Mouse (Mus musculus): Measurements from ENCODE around the gene Aars. TPM values are rescaled to one million over a fixed set of nuclear protein-coding genes. Genes with fewer than 3 reads are reported as not detected.
"Not testable (repeated sequence)": the region's sequence is repeated elsewhere in the genome, so short reads cannot be mapped to it uniquely, and the experiment has no call there.

Gene Aars
- polyA plus RNA-seq, 1 experiment from 2014 or later = 54.1 TPM

GRCm38 (mm10) chr8:111056691-111057293 lies 23.8 kb downstream of the Aars start:
- peaks cover 36% of the 10 kb centered on the region for H3K36me3 ChIP-seq
- peaks cover 32% of the 10 kb centered on the region for H3K4me1 ChIP-seq (replicated peaks)
- no peaks in the 10 kb centered on the region for H3K27me3 ChIP-seq (replicated peaks)
- WGBS = under 1% methylated on average over 63 of the region's 63 CpGs
- H3K4me3 ChIP-seq (replicated peaks) = peak overlapping the region; percentile 97
- H3K9ac ChIP-seq = peak overlapping the region; percentile 92
- no peaks in the 10 kb centered on the region for H3K9me3 ChIP-seq
- ATAC-seq = peak; percentile 74
- peak overlapping the region; percentile 89 for H3K27ac ChIP-seq
- H3K4me2 ChIP-seq (replicated peaks) = peak overlapping the region; percentile 84

GRCm38 (mm10) chr8:111058946-111059572 lies 26.1 kb downstream of the Aars start:
- Histone ChIP-seq H3K27ac (0 out of 2 replicates have a peak overlapping the region, but pooled peaks have one; percentile 3), H3K4me3 (replicated peaks) (no peak overlapping the region), H3K9me3 (no peaks in the 10 kb centered on the region), H3K9ac (no peak overlapping the region), H3K36me3 (peaks cover 13% of the 10 kb centered on the region), H3K4me2 (replicated peaks) (no peak overlapping the region), H3K27me3 (replicated peaks) (no peaks in the 10 kb centered on the region), H3K4me1 (replicated peaks) (peaks cover 32% of the 10 kb centered on the region)
- ATAC-seq = no peak
- 54% methylated on average over 2 of the region's 2 CpGs for WGBS

GRCm38 (mm10) chr8:111061688-111062071 lies 28.7 kb downstream of the Aars start:
- Histone ChIP-seq H3K4me2 (replicated peaks) (peak overlapping the region; percentile 90), H3K36me3 (no peaks in the 10 kb centered on the region), H3K4me3 (replicated peaks) (peak overlapping the region; percentile 54), H3K9ac (peak overlapping the region; percentile 38), H3K27ac (no peak overlapping the region), H3K4me1 (replicated peaks) (peaks cover 32% of the 10 kb centered on the region), H3K27me3 (replicated peaks) (no peaks in the 10 kb centered on the region), H3K9me3 (no peaks in the 10 kb centered on the region)
- 2% methylated on average over 14 of the region's 14 CpGs for WGBS
- ATAC-seq = peak; percentile 18; the same call in 1 of the 2 replicates

- no peaks in the 10 kb centered on the region for H3K27me3 ChIP-seq (replicated peaks)
- peak overlapping the region; percentile 54 for H3K4me3 ChIP-seq (replicated peaks)
- H3K4me2 ChIP-seq (replicated peaks) = peak overlapping the region; percentile 90
- H3K9me3 ChIP-seq = no peaks in the 10 kb centered on the region
- H3K27ac ChIP-seq = no peak overlapping the region; the same call in 1 of the 2 replicates
- no peaks in the 10 kb centered on the region for H3K36me3 ChIP-seq
- WGBS = under 1% methylated on average over 27 of the region's 27 CpGs
- H3K4me1 ChIP-seq (replicated peaks) = peaks cover 27% of the 10 kb centered on the region
- ATAC-seq = peak; percentile 87
- peak overlapping the region; percentile 38 for H3K9ac ChIP-seq
Observed at GRCm38 (mm10) chr8:111062072-111062757, 29.3 kb downstream of the Aars start.

- peak overlapping the region; percentile 90 for H3K4me2 ChIP-seq (replicated peaks)
- no peaks in the 10 kb centered on the region for H3K27me3 ChIP-seq (replicated peaks)
- no peaks in the 10 kb centered on the region for H3K9me3 ChIP-seq
- H3K27ac ChIP-seq = no peak overlapping the region
- H3K4me3 ChIP-seq (replicated peaks) = no peak overlapping the region
- H3K4me1 ChIP-seq (replicated peaks) = peaks cover 21% of the 10 kb centered on the region
- no peaks in the 10 kb centered on the region for H3K36me3 ChIP-seq
- H3K9ac ChIP-seq = no peak overlapping the region
- WGBS = 57% methylated on average over 2 of the region's 2 CpGs
- ATAC-seq = no peak
Observed at GRCm38 (mm10) chr8:111062893-111063292, 29.9 kb downstream of the Aars start.

- Histone ChIP-seq H3K9ac (no peak overlapping the region), H3K36me3 (no peaks in the 10 kb centered on the region), H3K9me3 (no peaks in the 10 kb centered on the region), H3K27me3 (replicated peaks) (no peaks in the 10 kb centered on the region), H3K4me2 (replicated peaks) (no peak overlapping the region), H3K27ac (no peak overlapping the region), H3K4me3 (replicated peaks) (no peak overlapping the region), H3K4me1 (replicated peaks) (peaks cover 1% of the 10 kb centered on the region)
- WGBS = 61% methylated on average over 4 of the region's 4 CpGs
- no peak for ATAC-seq
Observed at GRCm38 (mm10) chr8:111066308-111066707, 33.4 kb downstream of the Aars start.

GRCm38 (mm10) chr8:111067439-111067838 lies 34.5 kb downstream of the Aars start:
- WGBS = 34% methylated on average over 10 of the region's 10 CpGs
- H3K36me3 ChIP-seq = no peaks in the 10 kb centered on the region
- no peaks in the 10 kb centered on the region for H3K4me1 ChIP-seq (replicated peaks)
- H3K4me3 ChIP-seq (replicated peaks) = no peak overlapping the region
- H3K9me3 ChIP-seq = no peaks in the 10 kb centered on the region
- no peak overlapping the region for H3K4me2 ChIP-seq (replicated peaks)
- no peak for ATAC-seq
- H3K9ac ChIP-seq = no peak overlapping the region
- H3K27ac ChIP-seq = no peak overlapping the region
- no peaks in the 10 kb centered on the region for H3K27me3 ChIP-seq (replicated peaks)

GRCm38 (mm10) chr8:111068660-111069059 lies 35.7 kb downstream of the Aars start:
- H3K9ac ChIP-seq; H3K4me2 ChIP-seq (replicated peaks): not testable (repeated sequence)

GRCm38 (mm10) chr8:111075926-111076325 lies 43.0 kb downstream of the Aars start:
- no peak for ATAC-seq
- Histone ChIP-seq H3K9me3 (no peaks in the 10 kb centered on the region), H3K27me3 (replicated peaks) (no peaks in the 10 kb centered on the region), H3K27ac (no peak overlapping the region), H3K9ac (no peak overlapping the region), H3K4me1 (replicated peaks) (0 out of 2 replicates have a peak, but pooled peaks cover 3% of the 10 kb centered on the region), H3K4me2 (replicated peaks) (no peak overlapping the region), H3K36me3 (no peaks in the 10 kb centered on the region), H3K4me3 (replicated peaks) (no peak overlapping the region)
- WGBS = 77% methylated on average over 3 of the region's 3 CpGs

More at GRCm38 (mm10) chr8:111068660-111069059, 35.7 kb downstream of the Aars start:
- not testable (repeated sequence) for H3K9me3 ChIP-seq; ATAC-seq; H3K36me3 ChIP-seq; H3K4me3 ChIP-seq (replicated peaks); H3K4me1 ChIP-seq (replicated peaks); H3K27me3 ChIP-seq (replicated peaks); H3K27ac ChIP-seq
- WGBS = 92% methylated on average over 9 of the region's 9 CpGs

GRCm38 (mm10) chr8:111079461-111079860 lies 46.5 kb downstream of the Aars start:
- Histone ChIP-seq H3K9me3 (no peaks in the 10 kb centered on the region), H3K27ac (no peak overlapping the region), H3K4me1 (replicated peaks) (0 out of 2 replicates have a peak, but pooled peaks cover 3% of the 10 kb centered on the region), H3K4me2 (replicated peaks) (no peak overlapping the region), H3K4me3 (replicated peaks) (no peak overlapping the region), H3K9ac (no peak overlapping the region), H3K36me3 (no peaks in the 10 kb centered on the region), H3K27me3 (replicated peaks) (no peaks in the 10 kb centered on the region)
- no peak for ATAC-seq
- 63% methylated on average over 5 of the region's 5 CpGs for WGBS

GRCm38 (mm10) chr8:111079861-111080271 lies 46.9 kb downstream of the Aars start:
- no peaks in the 10 kb centered on the region for H3K27me3 ChIP-seq (replicated peaks)
- peak; percentile 62 for ATAC-seq
- H3K36me3 ChIP-seq = no peaks in the 10 kb centered on the region
- H3K4me1 ChIP-seq (replicated peaks) = 0 out of 2 replicates have a peak, but pooled peaks cover 3% of the 10 kb centered on the region
- H3K9me3 ChIP-seq = no peaks in the 10 kb centered on the region
- WGBS = 27% methylated on average over 6 of the region's 6 CpGs
- no peak overlapping the region for H3K4me2 ChIP-seq (replicated peaks)
- no peak overlapping the region for H3K9ac ChIP-seq
- no peak overlapping the region for H3K4me3 ChIP-seq (replicated peaks)
- no peak overlapping the region for H3K27ac ChIP-seq

- H3K36me3 ChIP-seq = no peaks in the 10 kb centered on the region
- no peaks in the 10 kb centered on the region for H3K27me3 ChIP-seq (replicated peaks)
- H3K9ac ChIP-seq = no peak overlapping the region
- no peaks in the 10 kb centered on the region for H3K9me3 ChIP-seq
- 0 out of 2 replicates have a peak, but pooled peaks cover 3% of the 10 kb centered on the region for H3K4me1 ChIP-seq (replicated peaks)
- H3K27ac ChIP-seq = no peak overlapping the region
- H3K4me2 ChIP-seq (replicated peaks) = no peak overlapping the region
- no peak overlapping the region for H3K4me3 ChIP-seq (replicated peaks)
- 53% methylated on average over 12 of the region's 12 CpGs for WGBS
- no peak for ATAC-seq
Observed at GRCm38 (mm10) chr8:111081580-111082258, 48.8 kb downstream of the Aars start.
